11 mouse cellular contexts compared by ENCODE assay signal in the genomic region with DNA sequence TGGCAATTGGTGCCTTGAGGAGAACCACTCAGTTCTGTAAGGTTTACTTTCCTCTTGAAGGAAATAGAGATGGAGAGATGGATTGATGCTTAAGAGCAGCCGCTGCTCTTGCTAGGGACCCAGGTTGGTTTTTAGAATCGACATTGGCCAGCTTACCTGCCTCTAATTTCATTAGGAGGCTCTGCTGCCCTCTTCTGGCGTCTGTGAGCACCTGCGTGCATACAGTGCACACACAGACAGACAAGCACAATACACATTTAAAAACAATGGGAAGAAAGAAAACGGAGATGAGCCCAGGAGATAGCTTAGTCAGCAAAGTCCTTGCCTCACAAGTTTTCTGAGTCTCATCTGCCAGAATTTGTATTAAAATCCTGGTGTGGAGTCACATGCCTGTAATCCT.
DNase-seq lines count a peak whose midpoint lies in the region; ATAC-seq and TF ChIP-seq lines count a peak whose summit lies in the region.
"Had no signal": no experiment of that assay in that cellular context is flagged by ENCODE, and none has a peak within 500 bp of the region (broad histone marks: within the 10 kb centered on the region; RNA-seq: fewer than 3 reads in every experiment).

No protein-coding gene starts in this region.

- H3K4me3 ChIP-seq in hindbrain, embryonic 14.5 days (replicated peaks; ENCODE audit: low read length) = no peak overlapping the region
- H3K4me3 ChIP-seq in hindbrain, embryonic 11.5 days (ENCODE audit: low read depth, low read length) = no peak overlapping the region
- no peak overlapping the region for H3K4me3 ChIP-seq in neural tube, embryonic 13.5 days
- no peak overlapping the region for H3K4me3 ChIP-seq in cortical plate, adult 2 months (ENCODE audit: insufficient read depth, low read length)
- no peak overlapping the region for H3K4me3 ChIP-seq in stomach, postnatal 0 days (ENCODE audit: low read depth, low read length)
- H3K4me3 ChIP-seq: forebrain, embryonic 15.5 days had no signal

- 0 out of 2 replicates have a peak, but pooled peaks cover 4% of the 10 kb centered on the region for H3K4me1 ChIP-seq in hindbrain, embryonic 14.5 days (replicated peaks; ENCODE audit: control insufficient read depth, insufficient read depth, low read length)
- no peaks in the 10 kb centered on the region for H3K4me1 ChIP-seq in hindbrain, embryonic 11.5 days (replicated peaks; ENCODE audit: control insufficient read depth, insufficient read depth, low read length)
- H3K4me1 ChIP-seq in neural tube, embryonic 13.5 days (replicated peaks) = peaks cover 12% of the 10 kb centered on the region
- peaks cover 7% of the 10 kb centered on the region for H3K4me1 ChIP-seq in cortical plate, adult 2 months (ENCODE audit: control insufficient read depth, insufficient read depth, low read length)
- H3K4me1 ChIP-seq in stomach, postnatal 0 days (replicated peaks; ENCODE audit: control insufficient read depth, insufficient read depth) = no peaks in the 10 kb centered on the region
- H3K4me1 ChIP-seq: forebrain, embryonic 15.5 days had no signal

- no peaks in the 10 kb centered on the region for H3K27me3 ChIP-seq in hindbrain, embryonic 14.5 days (ENCODE audit: control insufficient read depth, insufficient read depth, low read length)
- H3K27me3 ChIP-seq in hindbrain, embryonic 11.5 days (ENCODE audit: control insufficient read depth, insufficient read depth, low read length) = no peaks in the 10 kb centered on the region
- no peaks in the 10 kb centered on the region for H3K27me3 ChIP-seq in neural tube, embryonic 13.5 days
- H3K27me3 ChIP-seq in stomach, postnatal 0 days (ENCODE audit: control insufficient read depth, insufficient read depth, low read length) = no peaks in the 10 kb centered on the region
- H3K27me3 ChIP-seq: forebrain, embryonic 15.5 days had no signal

- TF ChIP-seq EP300 in stomach, postnatal 0 days (optimal IDR thresholded peaks at IDR 0.05) = no peak

- H3K9me3 ChIP-seq in hindbrain, embryonic 14.5 days (ENCODE audit: control insufficient read depth, low read length) = no peaks in the 10 kb centered on the region
- H3K9me3 ChIP-seq in hindbrain, embryonic 11.5 days (ENCODE audit: control insufficient read depth, low read length) = no peaks in the 10 kb centered on the region
- H3K9me3 ChIP-seq in neural tube, embryonic 13.5 days = no peaks in the 10 kb centered on the region
- no peaks in the 10 kb centered on the region for H3K9me3 ChIP-seq in stomach, postnatal 0 days (ENCODE audit: control insufficient read depth, low read length)
- H3K9me3 ChIP-seq: forebrain, embryonic 15.5 days had no signal

- TF ChIP-seq POLR2A in cortical plate, adult 2 months (IDR thresholded peaks at IDR 0.05; ENCODE audit: extremely low read depth, insufficient read depth, low read length) = no peak

- H3K4me2 ChIP-seq in hindbrain, embryonic 14.5 days (replicated peaks) = no peak overlapping the region
- no peak overlapping the region for H3K4me2 ChIP-seq in hindbrain, embryonic 11.5 days (replicated peaks; ENCODE audit: low read depth, low read length)
- no peak overlapping the region for H3K4me2 ChIP-seq in neural tube, embryonic 13.5 days
- H3K4me2 ChIP-seq in stomach, postnatal 0 days (replicated peaks; ENCODE audit: low read depth) = no peak overlapping the region
- H3K4me2 ChIP-seq: forebrain, embryonic 15.5 days had no signal

- no peak for ATAC-seq in hindbrain, embryonic 14.5 days (ENCODE audit: low FRiP score)
- no peak for ATAC-seq in hindbrain, embryonic 11.5 days (ENCODE audit: low FRiP score)
- ATAC-seq in neural tube, embryonic 13.5 days (ENCODE audit: low read depth) = no peak
- ATAC-seq in stomach, postnatal 0 days (ENCODE audit: low FRiP score, low TSS enrichment) = no peak
- ATAC-seq: forebrain, embryonic 15.5 days; inflammation-experienced regulatory T-cells, adult 6 months had no signal

- H3K9ac ChIP-seq in hindbrain, embryonic 14.5 days = no peak overlapping the region
- no peak overlapping the region for H3K9ac ChIP-seq in hindbrain, embryonic 11.5 days (ENCODE audit: low read depth, low read length)
- H3K9ac ChIP-seq in neural tube, embryonic 13.5 days = no peak overlapping the region
- no peak overlapping the region for H3K9ac ChIP-seq in stomach, postnatal 0 days (ENCODE audit: low read length)
- H3K9ac ChIP-seq: forebrain, embryonic 15.5 days had no signal

- no peaks in the 10 kb centered on the region for H3K36me3 ChIP-seq in hindbrain, embryonic 14.5 days (replicated peaks; ENCODE audit: control insufficient read depth, insufficient read depth)
- no peaks in the 10 kb centered on the region for H3K36me3 ChIP-seq in hindbrain, embryonic 11.5 days (ENCODE audit: control insufficient read depth, insufficient read depth, low read length)
- H3K36me3 ChIP-seq in neural tube, embryonic 13.5 days = no peaks in the 10 kb centered on the region
- H3K36me3 ChIP-seq in stomach, postnatal 0 days (ENCODE audit: control insufficient read depth, insufficient read depth, low read length) = no peaks in the 10 kb centered on the region
- H3K36me3 ChIP-seq: forebrain, embryonic 15.5 days had no signal

- no peak for DNase-seq in hindbrain, embryonic 14.5 days (ENCODE audit: low spot score)
- no peak for DNase-seq in hindbrain, embryonic 11.5 days (ENCODE audit: low spot score)
- DNase-seq in neural tube, embryonic 10.5 days (ENCODE audit: extremely low spot score, low spot score) = no peak
- no peak for DNase-seq in stomach, postnatal 0 days (ENCODE audit: low spot score)
- DNase-seq in adipocyte (ENCODE audit: low spot score) = no peak
- DNase-seq in cerebellum, adult 8-10 months = no peak
- DNase-seq: lung, adult 2 months had no signal

- 92% methylated on average over 5 of the region's 5 CpGs for WGBS in hindbrain, embryonic 14.5 days
- 88% methylated on average over 5 of the region's 5 CpGs for WGBS in hindbrain, embryonic 11.5 days
- WGBS in neural tube, embryonic 13.5 days = 86% methylated on average over 5 of the region's 5 CpGs
- 87% methylated on average over 5 of the region's 5 CpGs for WGBS in stomach, postnatal 0 days

- peak overlapping the region; percentile 34; the same call in 1 of the 2 replicates for H3K27ac ChIP-seq in hindbrain, embryonic 14.5 days
- H3K27ac ChIP-seq in hindbrain, embryonic 11.5 days (ENCODE audit: low read depth, low read length) = no peak overlapping the region
- H3K27ac ChIP-seq in neural tube, embryonic 13.5 days (replicated peaks) = peak overlapping the region; percentile 62
- peak overlapping the region; percentile 68; the same call in 1 of the 2 replicates for H3K27ac ChIP-seq in cortical plate, adult 2 months (ENCODE audit: insufficient read depth, low read length)
- H3K27ac ChIP-seq in stomach, postnatal 0 days (replicated peaks) = no peak overlapping the region

- no peak for TF ChIP-seq CTCF in cortical plate, adult 2 months (IDR thresholded peaks at IDR 0.05; ENCODE audit: extremely low read depth, insufficient read depth, low read length)
- peak; percentile 53 for TF ChIP-seq CTCF in stomach, postnatal 0 days (IDR thresholded peaks at IDR 0.05; ENCODE audit: low read depth)

Comparison
In these comparisons a context has a peak if more than half of its experiments do, and no peak if none do; other contexts are left out.
1. H3K27ac ChIP-seq: peak in hindbrain, embryonic 14.5 days (single experiment), neural tube, embryonic 13.5 days (single experiment) and cortical plate, adult 2 months (single experiment); none in hindbrain, embryonic 11.5 days (single experiment) and stomach, postnatal 0 days (single experiment).